Mouse (Mus musculus) pancreas, adult 10 weeks (tissue): ENCODE results near the gene 1110059G10Rik. TPM values are rescaled to one million over a fixed set of nuclear protein-coding genes. Genes with fewer than 3 reads are reported as not detected.

Source experiments
- polyA plus RNA-seq: library from polyadenylated mRNA; stranded (reverse); fragments of 350-450 nt; fragmentation: Illumina TruSeq; extraction: RNeasy Lipid Tissue Mini Kit (QIAGEN cat#74804); gene quantifications from one replicate; pipeline ENCODE4 v1.2.3, GENCODE M21; 2015; ENCODE audit warnings: low read depth, low replicate concordance; ENCODE audit not compliant: insufficient read depth

1110059G10Rik gene
- 5.9 TPM for polyA plus RNA-seq

GRCm38 (mm10) chr9:122950643-122951475 lies at the start of gene 1110059G10Rik, which contains the start of gene Kif15:
TSS of gene 1110059G10Rik (minus strand) at chr9:122951000.
TSS of gene Kif15 (plus strand) at chr9:122951046.

GRCm38 (mm10) chr9:122922936-122923381 lies 27.8 kb downstream of the 1110059G10Rik start, which contains the start of gene Zfp105:
TSS of gene Zfp105 (plus strand) at chr9:122923072.

Other genes starting within 250 kb of the 1110059G10Rik start
- gene Topaz1, start 203.7 kb downstream of the 1110059G10Rik start, polyA plus RNA-seq, result not detected
- gene Tcaim, start 145.5 kb downstream of the 1110059G10Rik start, polyA plus RNA-seq, result 3.0 TPM
- gene Gm35549, start 107.0 kb downstream of the 1110059G10Rik start, polyA plus RNA-seq, result not detected
- gene Zfp445, start 85.0 kb downstream of the 1110059G10Rik start, polyA plus RNA-seq, result 14.4 TPM
- gene Zkscan7, start 65.3 kb downstream of the 1110059G10Rik start, polyA plus RNA-seq, result 6.2 TPM
- gene Zfp105, start 27.9 kb downstream of the 1110059G10Rik start, polyA plus RNA-seq, result 1.5 TPM
- gene Kif15, start within 50 bp of the 1110059G10Rik start, polyA plus RNA-seq, result not detected
- gene Tmem42, start 70.3 kb upstream of the 1110059G10Rik start, polyA plus RNA-seq, result 9.6 TPM
- gene Tgm4, start 83.7 kb upstream of the 1110059G10Rik start, polyA plus RNA-seq, result 1.9 TPM
- 9.0 TPM for gene Zdhhc3, start 162.2 kb upstream of the 1110059G10Rik start, polyA plus RNA-seq
- gene Exosc7, start 162.2 kb upstream of the 1110059G10Rik start, polyA plus RNA-seq, result 16.4 TPM
- 71.5 TPM for gene Clec3b, start 199.9 kb upstream of the 1110059G10Rik start, polyA plus RNA-seq